ENCODE assay signal across 8 mouse cellular contexts in the genomic region with DNA sequence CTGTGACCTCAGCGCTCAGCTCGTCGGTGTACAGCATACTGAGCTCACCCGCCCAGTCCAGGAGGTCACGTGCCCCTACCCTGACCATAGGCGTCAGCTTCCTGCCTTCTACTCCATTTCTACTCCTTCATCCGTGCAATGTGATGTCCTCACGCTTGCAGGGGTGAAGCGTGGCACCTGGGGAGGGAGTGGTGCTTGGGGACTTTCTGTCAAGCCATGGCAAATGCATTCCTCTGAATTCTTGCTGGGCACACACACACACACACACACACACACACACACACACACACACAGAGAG. TPM values are rescaled to one million over a fixed set of nuclear protein-coding genes. Genes with fewer than 3 reads are reported as not detected.
DNase-seq lines count a peak whose midpoint lies in the region; ATAC-seq and TF ChIP-seq lines count a peak whose summit lies in the region.

No protein-coding gene starts in this region.

- TF ChIP-seq EP300 in MEL (IDR thresholded peaks at IDR 0.05; ENCODE audit: low read depth in 1 of 2, low read length in 2 of 2), result no peak

- peaks cover 3 to 9% of the 10 kb centered on the region in 2 experiments for H3K4me1 ChIP-seq in MEL (ENCODE audit: control insufficient read depth in 1 of 2, insufficient read depth in 2 of 2, low read length in 2 of 2)

- no peak for TF ChIP-seq CTCF in gastrocnemius, adult 2 months (IDR thresholded peaks at IDR 0.05)
- no peak for TF ChIP-seq CTCF in MEL (IDR thresholded peaks at IDR 0.05 in 2 of 3, conservative IDR thresholded peaks at IDR 0.05 in 1 of 3; ENCODE audit: control insufficient read depth in 1 of 3, insufficient read depth in 1 of 3, low read depth in 2 of 3, low read length in 3 of 3, poor library complexity in 1 of 3, severe bottlenecking in 1 of 3)

- TF ChIP-seq RAD21 in MEL (IDR thresholded peaks at IDR 0.05; ENCODE audit: low read depth, low read length), result no peak

- intact Hi-C loops in gastrocnemius, adult 2 months (cut with DNase I), result no loop called here

- no peak overlapping the region for H3K27ac ChIP-seq in gastrocnemius, adult 2 months
- peak overlapping the region; percentile 78 for H3K27ac ChIP-seq in MEL (ENCODE audit: control insufficient read depth, low read depth, low read length)

- peaks cover 0 to 4% of the 10 kb centered on the region in 2 experiments; a peak in 2 of 4 replicates for H3K36me3 ChIP-seq in MEL (ENCODE audit: control insufficient read depth in 1 of 2, insufficient read depth in 2 of 2, low read length in 2 of 2)
- no peaks in the 10 kb centered on the region for H3K36me3 ChIP-seq in splenic B cell, adult 2 months (ENCODE audit: control insufficient read depth, insufficient read depth, low read length, poor library complexity, severe bottlenecking)

- peak overlapping the region; percentile 42 for H3K9ac ChIP-seq in MEL (ENCODE audit: control insufficient read depth, low read depth, low read length, poor library complexity, severe bottlenecking)

- no peaks in the 10 kb centered on the region for H3K9me3 ChIP-seq in MEL (replicated peaks; ENCODE audit: insufficient read depth, low read length)

- no peaks in the 10 kb centered on the region for H3K27me3 ChIP-seq in MEL (ENCODE audit: control insufficient read depth in 1 of 2, insufficient read depth in 2 of 2, low read length in 2 of 2)
- no peaks in the 10 kb centered on the region for H3K27me3 ChIP-seq in splenic B cell, adult 2 months (ENCODE audit: control insufficient read depth, insufficient read depth, low read length, poor library complexity, severe bottlenecking)

- TF ChIP-seq POLR2A in MEL (IDR thresholded peaks at IDR 0.05; ENCODE audit: control insufficient read depth in 1 of 2, insufficient read depth in 1 of 2, low read depth in 1 of 2, low read length in 2 of 2, poor library complexity in 1 of 2), result no peak

- peak; percentile 30 for DNase-seq in gastrocnemius, adult 2 months
- no peak for DNase-seq in gastrocnemius, adult 8-10 months (ENCODE audit: low spot score in 2 of 2)
- DNase-seq in MEL (ENCODE audit: low read depth, low spot score), result peak; percentile 71
- peak; percentile 41 for DNase-seq in lung, postnatal 10 days
- peak; percentile 77 for DNase-seq in splenic B cell, adult 2 months (ENCODE audit: low read depth, low spot score)
- no peak for DNase-seq in frontal cortex, postnatal 14 days (ENCODE audit: low spot score in 2 of 2)
- no peak for DNase-seq in kidney, adult 11 months

- H3K4me3 ChIP-seq in gastrocnemius, adult 2 months, result no peak overlapping the region
- H3K4me3 ChIP-seq in MEL (ENCODE audit: control insufficient read depth in 1 of 2, insufficient read depth in 1 of 2, low read depth in 2 of 2, low read length in 2 of 2), result peak overlapping the region; percentile 58 to 87

- peak; percentile 56 to 65; a peak in 3 of 4 replicates for ATAC-seq in hematopoietic stem cell, adult 5-6 weeks (replicated peaks in 1 of 2; ENCODE audit: insufficient read depth in 1 of 2, low FRiP score in 2 of 2, low TSS enrichment in 1 of 2, low read depth in 1 of 2, poor library complexity in 2 of 2, severe bottlenecking in 2 of 2)

- no peaks in the 10 kb centered on the region; the same call in 1 of the 2 replicates for H3K79me2 ChIP-seq in MEL (ENCODE audit: control insufficient read depth, insufficient read depth, low read length, poor library complexity)

TF ChIP-seq in MEL, 35 proteins besides CTCF, POLR2A, EP300 and RAD21:
- TF ChIP-seq KAT2A (conservative IDR thresholded peaks at IDR 0.05; ENCODE audit: low read depth, low read length) (no peak), USF1 (IDR thresholded peaks at IDR 0.05; ENCODE audit: low read depth, low read length) (peak; percentile 94), MXI1 (IDR thresholded peaks at IDR 0.05; ENCODE audit: low read depth, low read length) (0 out of 2 replicates have a peak, but pooled peaks have one; percentile 12), CHD1 (IDR thresholded peaks at IDR 0.05; ENCODE audit: low read depth, low read length) (no peak), TBP (IDR thresholded peaks at IDR 0.05; ENCODE audit: low read depth, low read length) (0 out of 2 replicates have a peak, but pooled peaks have one; percentile 6), BHLHE40 (IDR thresholded peaks at IDR 0.05; ENCODE audit: borderline replicate concordance, low read depth, low read length) (peak; percentile 63; the same call in 1 of the 2 replicates), MYC (IDR thresholded peaks at IDR 0.05; ENCODE audit: low read depth, low read length) (no peak), USF2 (IDR thresholded peaks at IDR 0.05; ENCODE audit: borderline replicate concordance in 1 of 2, insufficient read depth in 1 of 2, low read depth in 1 of 2, low read length in 2 of 2) (peak; percentile 47 to 74; a peak in 3 of 4 replicates), TCF12 (IDR thresholded peaks at IDR 0.05; ENCODE audit: low read depth, low read length) (no peak), ZKSCAN1 (IDR thresholded peaks at IDR 0.05; ENCODE audit: low read depth, low read length) (no peak), SMC3 (IDR thresholded peaks at IDR 0.05; ENCODE audit: low read depth, low read length) (no peak), POLR2AphosphoS2 (IDR thresholded peaks at IDR 0.05; ENCODE audit: low read length) (no peak), MAX (IDR thresholded peaks at IDR 0.05; ENCODE audit: low read length) (peak; percentile 85), ELF1 (IDR thresholded peaks at IDR 0.05; ENCODE audit: low read depth, low read length) (no peak), GABPA (IDR thresholded peaks at IDR 0.05; ENCODE audit: low read depth, low read length) (no peak), NELFE (IDR thresholded peaks at IDR 0.05; ENCODE audit: low read depth, low read length) (no peak; the same call in 1 of the 2 replicates), ETS1 (IDR thresholded peaks at IDR 0.05; ENCODE audit: low read depth, low read length) (no peak), ZC3H11A (IDR thresholded peaks at IDR 0.05; ENCODE audit: low read depth, low read length) (no peak)

RNA-seq across cellular contexts. Expression of gene Cpsf6, which starts 37.6 kb away (rescaled TPM):
- total RNA-seq in gastrocnemius, adult 2 months (2021), result 10 to 100 TPM; 21.8 to 26.0 TPM
- total RNA-seq in gastrocnemius, adult 8-10 months (2022), result 10 to 100 TPM; 16.8 to 22.6 (median 18.5) TPM
- 88.2 and 103 TPM in 2 replicates for total RNA-seq in MEL (2012; rRNA removed)
- polyA plus RNA-seq in MEL (2012; ENCODE audit: insufficient read depth in 1 of 2, insufficient read length in 2 of 2, low read depth in 1 of 2, low replicate concordance in 2 of 2, missing spikeins in 1 of 2), result 10 to 100 TPM in 1 of 2 experiments, not detected in 1; 85.7 TPM
- 126 and 139 TPM in 2 replicates for total RNA-seq in hematopoietic stem cell, adult 5-6 weeks (2017)

Comparison
In these comparisons a context has a peak if more than half of its experiments do, and no peak if none do; other contexts are left out.
1. DNase-seq: peak in gastrocnemius, adult 2 months (single experiment), MEL (single experiment), lung, postnatal 10 days (single experiment) and splenic B cell, adult 2 months (single experiment); none in gastrocnemius, adult 8-10 months (0 of 2), frontal cortex, postnatal 14 days (0 of 2) and kidney, adult 11 months (single experiment).